Mouse (Mus musculus) colon, adult 2 months (tissue): ENCODE data around the gene Gm5155. TPM values are rescaled to one million over a fixed set of nuclear protein-coding genes. Genes with fewer than 3 reads are reported as not detected.

Experiments used
- polyA plus RNA-seq: library from polyadenylated mRNA; depleted of rRNA; stranded (reverse); fragments of >200 nt; gene quantifications from 2 replicates; pipeline ENCODE4 v1.2.3, GENCODE M21; 2012; rRNA removed

The Gm5155 gene
- polyA plus RNA-seq: not detected in 2 replicates

DNA sequence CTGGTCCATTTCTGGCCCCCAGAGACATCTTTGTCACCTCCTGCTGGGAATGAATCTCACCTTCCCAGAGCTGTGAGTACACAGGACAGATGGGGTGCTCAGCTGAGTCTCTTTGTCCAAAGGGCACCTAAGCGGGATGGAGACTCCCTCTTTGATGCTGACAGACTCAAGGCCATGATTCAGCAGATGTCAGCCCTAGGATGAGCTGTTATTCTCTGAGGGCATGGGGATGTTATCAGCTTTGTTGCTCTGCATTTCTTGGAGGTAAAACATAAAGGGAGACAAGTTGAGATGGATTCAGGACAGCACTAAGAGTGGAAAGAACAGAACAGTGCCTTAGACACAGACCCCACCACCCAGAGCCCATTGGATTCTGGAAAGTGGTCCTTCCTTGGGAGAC lies at the start of gene Gm5155:
TSS of gene Gm5155 (plus strand) at position 301 of the 400 bp plus-strand sequence.

Other genes with a start within 250 kb of the Gm5155 start
- not detected in 2 replicates for gene Ceacam5, start 158.5 kb upstream of the Gm5155 start, polyA plus RNA-seq
- not detected in 2 replicates for gene Ceacam14, start 59.1 kb upstream of the Gm5155 start, polyA plus RNA-seq
- gene Ceacam11, start 100.4 kb downstream of the Gm5155 start, polyA plus RNA-seq: not detected in 2 replicates
- not detected in 2 replicates for gene Ceacam13, start 138.1 kb downstream of the Gm5155 start, polyA plus RNA-seq
- gene Ceacam12, start 194.2 kb downstream of the Gm5155 start, polyA plus RNA-seq: 0.14 TPM in 2 replicates